Mouse (Mus musculus): ENCODE data around the gene Caap1.

Gene Caap1

DNA sequence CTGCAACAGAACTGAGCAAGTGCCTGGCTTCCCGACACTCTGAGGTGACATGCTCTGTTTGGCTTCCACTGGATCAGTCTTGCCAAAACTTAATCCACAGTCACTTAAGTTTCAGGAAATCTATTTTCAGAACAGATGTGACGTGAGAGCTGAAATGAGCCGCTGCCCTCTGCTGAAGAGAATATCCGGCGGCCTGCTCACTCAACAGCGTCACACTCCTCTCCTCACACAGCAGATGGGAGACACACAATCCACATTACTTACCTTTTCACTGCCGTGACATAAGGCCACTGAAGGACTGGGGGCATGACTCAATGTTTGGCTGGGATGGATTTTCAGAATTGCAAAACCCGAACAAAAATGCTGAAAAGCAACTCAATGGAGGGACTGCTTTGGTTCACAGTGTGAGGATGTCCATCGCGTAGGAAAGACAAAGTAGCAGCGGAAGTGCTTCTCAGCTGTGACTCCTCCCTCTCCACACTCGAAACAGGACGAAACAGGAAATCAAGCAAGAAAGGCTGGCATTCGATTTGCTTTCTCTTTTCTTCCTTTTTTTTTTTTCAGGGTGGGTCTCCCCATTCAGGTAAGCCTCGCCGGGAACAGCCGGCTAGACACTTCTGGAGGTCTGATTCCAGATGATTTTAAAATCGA, 79.7 kb downstream of the Caap1 start:
- DNase-seq (ENCODE audit: low spot score) = no peak

DNA sequence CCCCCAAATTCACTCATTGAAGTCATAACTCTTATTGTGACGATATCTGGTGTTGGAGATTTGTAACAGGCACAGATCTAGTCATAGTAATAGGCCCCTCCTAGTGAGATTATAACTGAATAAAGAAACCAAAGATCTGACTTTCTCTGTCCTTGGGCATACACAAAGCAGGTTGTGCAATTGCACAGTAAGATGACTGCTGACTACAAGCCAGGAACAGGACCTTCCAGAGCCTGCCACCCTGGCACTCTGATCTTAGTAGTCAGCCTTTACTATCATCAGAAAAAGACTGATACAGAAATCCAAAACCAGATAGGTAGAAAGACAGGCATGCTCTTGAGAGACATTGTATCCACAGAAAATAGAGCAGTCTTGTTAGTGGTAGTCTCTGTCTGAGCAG, 83.3 kb downstream of the Caap1 start:
- no peak for DNase-seq (ENCODE audit: low spot score)

DNA sequence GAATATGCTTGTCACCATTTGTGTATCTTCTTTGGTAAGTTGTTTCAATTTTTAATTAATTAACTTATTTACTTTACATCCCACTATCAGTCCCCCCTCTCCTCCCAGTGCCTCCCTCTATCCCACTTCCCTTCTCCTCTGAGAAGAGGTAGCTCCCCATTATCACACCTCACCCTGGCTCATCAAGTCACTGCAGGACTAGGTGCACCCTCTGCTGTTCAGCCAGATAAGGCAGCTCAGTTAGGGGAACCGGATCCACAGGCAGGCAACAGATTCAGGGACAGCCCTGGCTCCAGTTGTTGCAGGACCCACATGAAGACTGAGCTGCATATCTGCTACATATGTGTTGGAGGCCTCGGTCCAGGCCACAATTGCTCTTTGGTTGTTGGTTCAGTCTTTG, 97.2 kb downstream of the Caap1 start:
- no peak for DNase-seq (ENCODE audit: low spot score)

DNA sequence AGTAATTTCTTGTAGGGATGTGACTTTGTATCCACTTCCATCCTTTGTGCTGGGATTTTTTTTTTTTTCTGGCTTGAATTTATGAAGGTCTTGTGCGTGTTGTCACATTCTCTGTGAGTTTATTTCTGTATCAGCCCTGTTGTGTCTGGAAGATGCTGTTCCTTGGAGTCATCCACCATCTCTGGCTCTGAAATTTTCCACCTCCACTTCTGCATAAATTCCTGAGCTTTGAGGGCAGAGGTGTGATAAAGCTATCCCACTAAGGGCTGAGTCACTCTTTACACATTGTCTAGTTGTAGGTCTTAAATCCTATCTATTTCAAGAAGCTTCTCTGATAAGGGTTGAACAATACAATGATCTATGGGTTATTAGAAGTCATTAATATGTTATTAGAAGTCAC, 101.7 kb downstream of the Caap1 start:
- no peak for DNase-seq (ENCODE audit: low spot score)
